Mouse (Mus musculus) kidney, embryonic 14.5 days (tissue): ENCODE data around the gene Tab2. TPM values are rescaled to one million over a fixed set of nuclear protein-coding genes. Genes with fewer than 3 reads are reported as not detected.

Experiments
- ATAC-seq: fragments of 200-750 bp; cut with Nextera tagmentation; 2 replicates; pipeline ENCODE4 v1.8.0; 2017; ENCODE audit warnings: moderate number of reproducible peaks, mild to moderate bottlenecking, moderate TSS enrichment, moderate library complexity; ENCODE audit not compliant: low FRiP score, low TSS enrichment
- H3K27ac ChIP-seq: fragments of 300-500 bp; sonication (generic); 2 replicates; pipeline ENCODE4 v1.5.1; 2014; ENCODE audit warnings: low read depth, mild to moderate bottlenecking, low read length, moderate library complexity, mixed read lengths
- H3K27me3 ChIP-seq: fragments of 300-500 bp; sonication (generic); 2 replicates; pipeline ENCODE4 v1.6.1; 2014; ENCODE audit warnings: mild to moderate bottlenecking, low read length; ENCODE audit not compliant: control insufficient read depth, insufficient read depth
- H3K36me3 ChIP-seq: fragments of 300-500 bp; sonication (generic); 2 replicates; pipeline ENCODE4 v1.6.1; 2014; ENCODE audit warnings: low read length, mixed read lengths; ENCODE audit not compliant: control insufficient read depth, insufficient read depth
- H3K4me1 ChIP-seq: fragments of 300-500 bp; sonication (generic); 2 replicates; pipeline ENCODE4 v1.6.1; 2014; ENCODE audit warnings: low read length, mixed read lengths; ENCODE audit not compliant: control insufficient read depth, insufficient read depth
- H3K4me2 ChIP-seq: fragments of 300-500 bp; sonication (generic); replicated peaks from 2 replicates; pipeline ENCODE4 v1.6.1; 2014; ENCODE audit warnings: low read depth, mild to moderate bottlenecking, low read length
- H3K4me3 ChIP-seq: fragments of 300-500 bp; sonication (generic); 2 replicates; pipeline ENCODE4 v1.5.1; 2014; ENCODE audit warnings: mild to moderate bottlenecking, low read length
- H3K9ac ChIP-seq: fragments of 300-500 bp; sonication (generic); 2 replicates; pipeline ENCODE4 v1.6.1; 2014; ENCODE audit warnings: low read depth, mild to moderate bottlenecking, low read length, moderate library complexity
- H3K9me3 ChIP-seq: fragments of 300-500 bp; sonication (generic); 2 replicates; pipeline ENCODE4 v1.6.1; 2016; ENCODE audit warnings: low read length; ENCODE audit not compliant: control insufficient read depth
- WGBS: fragments of 180-500 bp; shearing (Covaris S2); extraction: QIAGEN DNeasy Blood & Tissue Kit; methylation state at CpG from one replicate; pipeline ENCODE4 v1.1.7; 2014; 5-methylcytosine and 5-hydroxymethylcytosine counted together
- polyA plus RNA-seq: library from polyadenylated mRNA; unstranded; fragments of >200 nt; fragmentation: Nextera tagmentation; extraction: Ambion mirVana; gene quantifications from 2 replicates; pipeline ENCODE4 v1.2.1, GENCODE M21; 2014

Tab2 gene
- polyA plus RNA-seq, result 32.6 and 34.3 TPM in 2 replicates

GRCm38 (mm10) chr10:7956228-7957001 is at the start of gene Tab2:
Tab2 (minus strand) TSS chr10:7956230.
- under 1% methylated on average over 65 of the region's 97 CpGs for WGBS
- H3K4me2 ChIP-seq, result peak within 1 kb of the TSS; percentile 80
- peaks cover 9% of the 10 kb centered on the region; the same call in 1 of the 2 replicates for H3K4me1 ChIP-seq
- H3K27me3 ChIP-seq, result no peaks in the 10 kb centered on the region
- H3K27ac ChIP-seq, result peak within 1 kb of the TSS; percentile 99
- no peaks in the 10 kb centered on the region for H3K36me3 ChIP-seq
- H3K9ac ChIP-seq, result peak within 1 kb of the TSS; percentile 99
- peak; percentile 97 for ATAC-seq
- H3K9me3 ChIP-seq, result no peaks in the 10 kb centered on the region
- peak within 1 kb of the TSS; percentile 97 for H3K4me3 ChIP-seq

- no peak for ATAC-seq
- H3K4me1 ChIP-seq, result no peaks in the 10 kb centered on the region
- 76% methylated on average over 10 of the region's 10 CpGs for WGBS
- H3K36me3 ChIP-seq, result no peaks in the 10 kb centered on the region
- no peak overlapping the region for H3K4me2 ChIP-seq
- no peaks in the 10 kb centered on the region for H3K27me3 ChIP-seq
- no peak overlapping the region for H3K27ac ChIP-seq
- no peak overlapping the region for H3K9ac ChIP-seq
- H3K9me3 ChIP-seq, result no peaks in the 10 kb centered on the region
- no peak overlapping the region for H3K4me3 ChIP-seq
These were observed 36.4 kb upstream of the Tab2 start for GRCm38 (mm10) chr10:7992258-7992919.

GRCm38 (mm10) chr10:7991596-7991995 is 35.6 kb upstream of the Tab2 start:
- Histone ChIP-seq H3K36me3 (no peaks in the 10 kb centered on the region), H3K9me3 (no peaks in the 10 kb centered on the region), H3K4me3 (no peak overlapping the region), H3K4me2 (no peak overlapping the region), H3K4me1 (no peaks in the 10 kb centered on the region), H3K27me3 (no peaks in the 10 kb centered on the region), H3K27ac (no peak overlapping the region), H3K9ac (no peak overlapping the region)
- ATAC-seq, result no peak
- 61% methylated on average over 5 of the region's 5 CpGs for WGBS

- H3K27ac ChIP-seq, result no peak overlapping the region
- H3K4me2 ChIP-seq, result no peak overlapping the region
- ATAC-seq, result no peak
- H3K4me3 ChIP-seq, result no peak overlapping the region
- WGBS, result 88% methylated on average over 8 of the region's 8 CpGs
- no peaks in the 10 kb centered on the region for H3K27me3 ChIP-seq
- no peaks in the 10 kb centered on the region for H3K36me3 ChIP-seq
- H3K9me3 ChIP-seq, result no peaks in the 10 kb centered on the region
- H3K4me1 ChIP-seq, result no peaks in the 10 kb centered on the region
- H3K9ac ChIP-seq, result no peak overlapping the region
These were observed 31.5 kb upstream of the Tab2 start for GRCm38 (mm10) chr10:7987521-7987920.

GRCm38 (mm10) chr10:7976462-7976861 is 20.4 kb upstream of the Tab2 start:
- Histone ChIP-seq H3K27ac (no peak overlapping the region), H3K27me3 (no peaks in the 10 kb centered on the region), H3K4me1 (no peaks in the 10 kb centered on the region), H3K9me3 (no peaks in the 10 kb centered on the region), H3K9ac (no peak overlapping the region), H3K4me2 (no peak overlapping the region), H3K36me3 (no peaks in the 10 kb centered on the region), H3K4me3 (no peak overlapping the region)
- WGBS, result 97% methylated on average over 9 of the region's 9 CpGs
- no peak for ATAC-seq

GRCm38 (mm10) chr10:7968747-7969280 is 12.8 kb upstream of the Tab2 start:
- WGBS, result 96% methylated on average over 2 of the region's 2 CpGs
- Histone ChIP-seq H3K4me1 (no peaks in the 10 kb centered on the region), H3K36me3 (no peaks in the 10 kb centered on the region), H3K9ac (no peak overlapping the region), H3K27ac (no peak overlapping the region), H3K27me3 (no peaks in the 10 kb centered on the region), H3K4me2 (no peak overlapping the region), H3K9me3 (no peaks in the 10 kb centered on the region), H3K4me3 (no peak overlapping the region)
- ATAC-seq, result no peak

- no peak overlapping the region for H3K4me2 ChIP-seq
- H3K27me3 ChIP-seq, result no peaks in the 10 kb centered on the region
- H3K36me3 ChIP-seq, result no peaks in the 10 kb centered on the region
- no peaks in the 10 kb centered on the region for H3K4me1 ChIP-seq
- no peak overlapping the region for H3K4me3 ChIP-seq
- H3K9me3 ChIP-seq, result no peaks in the 10 kb centered on the region
- 68% methylated on average over 3 of the region's 3 CpGs for WGBS
- ATAC-seq, result no peak
- no peak overlapping the region for H3K9ac ChIP-seq
- H3K27ac ChIP-seq, result no peak overlapping the region
These were observed 11.1 kb upstream of the Tab2 start for GRCm38 (mm10) chr10:7967096-7967495.

GRCm38 (mm10) chr10:7959073-7959472 is 3.0 kb upstream of the Tab2 start:
- Histone ChIP-seq H3K9me3 (no peaks in the 10 kb centered on the region), H3K4me3 (no peak overlapping the region), H3K9ac (no peak overlapping the region), H3K27me3 (no peaks in the 10 kb centered on the region), H3K27ac (no peak overlapping the region), H3K4me1 (peaks cover under 1% of the 10 kb centered on the region; the same call in 1 of the 2 replicates), H3K4me2 (no peak overlapping the region), H3K36me3 (no peaks in the 10 kb centered on the region)
- no peak for ATAC-seq
- 76% methylated on average over 6 of the region's 6 CpGs for WGBS

- H3K4me3 ChIP-seq, result peak overlapping the region; percentile 97
- peak; percentile 51 for ATAC-seq
- no peaks in the 10 kb centered on the region for H3K27me3 ChIP-seq
- H3K36me3 ChIP-seq, result no peaks in the 10 kb centered on the region
- H3K27ac ChIP-seq, result peak overlapping the region; percentile 99
- WGBS, result 0% methylated on average over 1 of the region's 76 CpGs
- H3K9ac ChIP-seq, result peak overlapping the region; percentile 99
- no peaks in the 10 kb centered on the region for H3K9me3 ChIP-seq
- peaks cover 9% of the 10 kb centered on the region; the same call in 1 of the 2 replicates for H3K4me1 ChIP-seq
- H3K4me2 ChIP-seq, result peak overlapping the region; percentile 80
These were observed 352 bp downstream of the Tab2 start for GRCm38 (mm10) chr10:7955634-7956121.
